Mouse (Mus musculus): Measurements from ENCODE around the gene Angptl4.
"Not testable (repeated sequence)": the region's sequence is repeated elsewhere in the genome, so short reads cannot be mapped to it uniquely, and the experiment has no call there.

Angptl4 gene

GRCm38 (mm10) chr17:33754656-33755055, 27.0 kb downstream of the Angptl4 start:
- DNase-seq, result no peak

DNA sequence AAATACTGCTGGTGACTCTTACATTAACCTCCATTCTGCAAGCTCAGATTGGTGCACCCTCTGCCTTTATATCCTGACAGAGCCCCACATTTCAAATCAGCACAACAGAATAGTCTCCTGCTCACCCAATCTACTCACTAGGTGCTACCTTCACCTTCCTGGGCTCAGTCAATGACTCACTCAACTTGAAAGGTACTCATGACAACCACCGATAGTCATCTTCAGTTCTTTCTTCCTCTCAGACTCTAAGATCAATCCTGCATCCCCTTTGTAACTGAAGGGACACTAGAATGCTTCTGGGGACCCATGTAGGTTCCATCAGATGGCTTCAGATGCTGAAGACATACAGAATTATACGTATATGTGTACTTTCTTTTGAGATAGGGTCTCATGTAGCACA, 29.3 kb downstream of the Angptl4 start:
- no peak for DNase-seq

DNA sequence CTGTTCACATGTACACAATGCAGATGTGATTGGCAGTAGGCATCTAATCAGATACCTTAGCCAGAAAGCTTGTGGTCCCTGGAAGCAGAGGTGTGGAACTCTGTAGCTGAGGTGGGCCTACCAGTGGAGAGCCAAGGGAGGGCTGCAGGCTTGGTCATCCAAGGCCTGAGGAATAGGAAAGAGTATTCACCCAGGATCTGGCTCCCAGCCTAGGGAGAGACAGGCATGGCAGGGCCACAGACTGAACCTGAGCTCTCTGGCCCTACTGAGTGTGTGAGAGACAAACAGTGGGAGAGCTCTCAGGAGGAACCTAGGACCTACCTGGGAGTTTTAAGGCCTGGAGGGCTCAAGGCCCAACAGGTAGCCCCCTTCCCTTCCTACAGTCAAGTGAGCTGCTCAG, 30.4 kb downstream of the Angptl4 start:
- no peak for DNase-seq

DNA sequence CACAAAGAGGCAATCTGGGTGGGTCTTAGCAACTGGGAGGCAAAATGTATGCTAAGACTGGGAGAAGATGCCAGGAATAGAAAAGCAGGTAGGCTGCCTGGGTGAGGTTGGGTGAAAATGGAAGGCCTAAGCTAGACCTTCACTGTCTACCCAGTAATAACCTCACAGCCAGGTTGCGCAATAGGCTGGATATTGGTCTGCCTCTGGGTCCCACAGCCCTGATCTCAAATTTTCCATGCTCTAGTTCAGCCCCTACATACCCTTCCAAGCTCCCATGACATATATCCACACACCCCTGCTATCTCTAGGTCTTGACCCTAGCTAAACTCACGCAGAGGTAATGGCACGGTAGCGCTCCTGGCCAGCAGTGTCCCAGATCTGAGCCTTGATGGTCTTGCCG, 32.2 kb downstream of the Angptl4 start:
- DNase-seq, result no peak

DNA sequence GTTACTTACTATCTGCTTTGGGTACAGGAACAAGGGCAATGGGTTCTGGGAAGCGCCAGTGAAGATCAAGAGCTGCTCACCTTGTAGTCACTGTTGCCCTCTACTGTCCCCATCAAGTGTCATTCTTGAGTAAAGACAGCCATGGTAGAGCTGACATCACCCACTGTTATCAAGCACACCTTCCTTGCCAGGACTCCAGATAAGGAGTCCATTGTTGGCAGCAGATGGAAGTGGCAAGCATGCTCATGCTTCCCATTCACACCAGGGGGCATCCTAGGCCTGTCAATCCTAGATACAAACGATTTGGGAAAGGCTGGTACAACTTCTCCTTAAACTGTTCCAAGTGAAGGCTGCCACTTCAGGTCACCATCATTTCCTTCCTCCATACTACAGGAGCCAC, 35.6 kb downstream of the Angptl4 start:
- DNase-seq, result no peak

DNA sequence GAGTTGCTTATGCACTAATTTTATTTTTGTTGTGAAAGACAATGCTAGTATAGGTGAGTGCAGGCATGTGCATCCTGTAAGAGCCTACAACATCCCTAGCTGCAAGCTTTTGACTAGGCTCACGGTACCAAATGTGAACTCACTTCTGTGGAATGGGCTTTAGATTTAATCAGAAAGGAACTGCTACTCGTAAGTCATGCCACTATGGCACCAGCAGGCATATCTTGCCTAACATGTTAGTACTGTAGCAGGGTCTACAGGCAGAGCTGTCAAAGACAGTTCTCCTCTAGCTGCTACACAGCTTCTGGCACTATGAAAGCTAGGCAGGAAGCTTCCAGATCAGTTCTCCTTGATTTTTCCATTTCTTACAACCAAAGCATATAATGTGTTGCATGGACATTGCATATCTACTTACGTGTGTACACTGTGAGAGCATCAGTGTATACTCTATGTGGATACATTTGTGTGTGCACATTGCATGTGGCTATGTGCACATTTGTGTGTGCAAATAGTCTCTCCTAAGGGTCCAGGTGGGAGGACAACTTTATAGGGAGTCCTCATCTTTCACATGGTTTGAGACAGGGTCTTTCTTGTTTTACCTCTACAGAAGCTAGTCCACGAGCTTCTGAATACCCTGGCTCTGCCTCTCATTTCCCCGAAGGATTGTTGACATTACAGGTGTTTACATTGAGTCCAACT, 36.8 kb downstream of the Angptl4 start:
- DNase-seq, result no peak

- no peak for DNase-seq
These were observed 39.2 kb downstream of the Angptl4 start for GRCm38 (mm10) chr17:33742420-33742819.

DNA sequence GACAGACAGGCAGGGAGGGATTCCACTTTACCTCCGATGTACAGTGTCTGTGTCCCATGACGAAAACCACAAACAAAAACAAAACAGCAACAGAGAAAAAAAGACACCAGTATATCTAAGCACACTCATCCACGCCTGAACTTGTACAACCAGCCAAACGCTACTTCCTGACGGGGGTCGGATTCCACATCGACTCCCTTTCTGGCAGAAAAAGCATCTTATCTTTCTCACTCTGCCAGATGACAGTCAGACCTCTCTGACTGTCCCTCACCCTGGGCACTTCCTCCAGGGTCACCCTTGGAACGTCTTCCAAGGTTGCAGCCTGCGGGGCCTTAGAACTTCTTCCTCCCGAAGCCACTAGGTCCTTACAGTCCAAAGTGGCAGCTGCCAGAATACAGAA, 48.1 kb downstream of the Angptl4 start:
- not testable (repeated sequence) for DNase-seq

DNA sequence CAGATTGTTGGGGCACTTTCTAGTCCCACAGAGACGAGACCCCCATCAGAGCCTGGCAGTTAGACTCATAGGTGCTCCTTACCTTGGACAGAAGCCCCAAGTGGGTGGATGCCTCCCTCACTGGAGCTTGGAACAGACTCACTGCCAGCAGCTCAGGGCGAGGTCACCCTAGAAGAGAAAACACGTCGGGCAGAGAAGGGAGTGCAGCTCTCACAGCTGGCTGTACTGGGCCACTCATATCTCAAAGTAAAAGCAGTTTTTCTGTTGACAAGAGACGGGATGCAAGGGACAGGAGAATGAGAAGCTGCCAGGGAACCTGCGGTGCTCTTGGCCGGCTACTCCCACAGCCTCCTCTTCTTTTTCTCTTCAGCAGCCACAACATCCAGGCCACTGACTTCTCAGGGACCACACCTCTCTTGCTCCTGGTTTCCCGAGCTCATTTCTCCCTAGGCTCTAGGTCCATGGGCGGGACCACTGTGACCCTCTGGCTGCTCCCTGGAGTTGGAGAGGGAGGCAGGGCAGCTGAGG, 49.0 kb downstream of the Angptl4 start:
- not testable (repeated sequence) for DNase-seq

GRCm38 (mm10) chr17:33729215-33729614, 52.4 kb downstream of the Angptl4 start:
- no peak for DNase-seq

GRCm38 (mm10) chr17:33728396-33728795, 53.2 kb downstream of the Angptl4 start:
- no peak for DNase-seq
